Mouse (Mus musculus) hindbrain, postnatal 0 days (tissue): Measurements from ENCODE around the gene Sec14l3. TPM values are rescaled to one million over a fixed set of nuclear protein-coding genes. Genes with fewer than 3 reads are reported as not detected.

ENCODE experiments used
- ATAC-seq: fragments of 200-750 bp; cut with Nextera tagmentation; 2 replicates; pipeline ENCODE4 v1.8.0; 2017; ENCODE audit warnings: mild to moderate bottlenecking, moderate TSS enrichment, moderate library complexity
- DNase-seq: peaks from one replicate; pipeline ENCODE4 v3.0.0-alpha.2; 2015; ENCODE audit warnings: low spot score
- H3K27ac ChIP-seq: fragments of 300-500 bp; sonication (generic); 2 replicates; pipeline ENCODE4 v1.5.1; 2014; ENCODE audit warnings: mild to moderate bottlenecking
- H3K27me3 ChIP-seq: fragments of 300-500 bp; sonication (generic); 2 replicates; pipeline ENCODE4 v1.6.1; 2014; ENCODE audit warnings: low read length, mixed read lengths; ENCODE audit not compliant: insufficient read depth
- H3K36me3 ChIP-seq: fragments of 300-500 bp; sonication (generic); 2 replicates; pipeline ENCODE4 v1.6.1; 2014; ENCODE audit warnings: low read length, mixed read lengths; ENCODE audit not compliant: insufficient read depth
- H3K4me1 ChIP-seq: fragments of 300-500 bp; sonication (generic); 2 replicates; pipeline ENCODE4 v1.6.1; 2014; ENCODE audit warnings: antibody characterized with exemption, low read length, mixed read lengths; ENCODE audit not compliant: insufficient read depth
- H3K4me2 ChIP-seq: fragments of 300-500 bp; sonication (generic); 2 replicates; pipeline ENCODE4 v1.6.1; 2014; ENCODE audit warnings: low read depth, mild to moderate bottlenecking, low read length, moderate library complexity, mixed read lengths
- H3K4me3 ChIP-seq: fragments of 300-500 bp; sonication (generic); 2 replicates; pipeline ENCODE4 v1.5.1; 2014; ENCODE audit warnings: low read length
- H3K9ac ChIP-seq: fragments of 300-500 bp; sonication (generic); replicated peaks from 2 replicates; pipeline ENCODE4 v1.6.1; 2014; ENCODE audit warnings: mild to moderate bottlenecking, low read length, moderate library complexity, mixed read lengths
- H3K9me3 ChIP-seq: fragments of 300-500 bp; sonication (generic); 2 replicates; pipeline ENCODE4 v1.6.1; 2016; ENCODE audit warnings: low read length, mixed read lengths
- CTCF ChIP-seq: IDR thresholded peaks from 2 replicates; pipeline ENCODE4 v1.5.1; 2016; ENCODE audit warnings: antibody characterized with exemption, control low read depth, low read depth
- WGBS: fragments of 180-500 bp; shearing (Covaris S2); extraction: QIAGEN DNeasy Blood & Tissue Kit; methylation state at CpG from one replicate; pipeline ENCODE4 v1.1.7; 2014; 5-methylcytosine and 5-hydroxymethylcytosine counted together
- polyA plus RNA-seq: library from polyadenylated mRNA; unstranded; fragments of >200 nt; fragmentation: Nextera tagmentation; extraction: Ambion mirVana; gene quantifications from 2 replicates; pipeline ENCODE4 v1.2.1, GENCODE M21; 2015
- total RNA-seq: library from RNA; depleted of rRNA; stranded (reverse); fragments of >200 nt; gene quantifications from 2 replicates; pipeline ENCODE4 v1.2.3, GENCODE M21; 2014

Gene Sec14l3
- total and polyA plus RNA-seq, 2 experiments from 2014 or later, result 1.6 to 1.8 TPM

DNA sequence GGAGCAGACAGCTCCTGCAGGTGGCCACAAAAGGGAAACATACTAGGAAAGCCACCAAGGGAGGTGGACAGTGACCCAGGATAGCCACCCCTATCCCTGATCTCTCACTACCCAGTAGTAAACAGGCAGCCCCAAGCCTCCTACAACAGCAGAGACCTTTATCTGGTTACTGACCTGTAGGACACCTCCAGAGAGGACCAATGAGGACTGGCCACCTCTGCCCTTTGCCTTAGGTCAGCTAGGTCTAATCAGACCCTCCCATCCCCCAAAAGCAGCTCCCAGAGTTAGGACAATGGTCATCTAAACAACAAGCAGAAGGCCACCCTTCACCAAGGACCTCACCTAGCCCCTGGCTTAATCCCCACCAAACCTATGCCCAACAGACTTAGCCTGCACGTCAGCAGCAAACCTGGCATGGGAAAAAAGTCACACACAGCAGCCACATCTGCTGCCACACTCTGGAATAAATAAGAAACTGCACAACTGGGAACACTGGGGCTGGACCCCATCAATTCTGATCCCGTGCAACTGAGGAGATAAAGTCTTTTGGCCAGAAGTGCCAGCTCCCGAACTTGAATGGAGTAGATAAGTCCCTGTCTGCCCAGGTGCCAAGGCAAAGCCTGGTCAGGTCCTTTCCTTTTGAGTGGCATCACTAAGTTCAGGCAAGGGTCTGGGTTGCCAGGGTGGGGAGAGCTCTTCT is 52.9 kb downstream of the Sec14l3 start:
- peak overlapping the region; percentile 63 for H3K4me3 ChIP-seq
- peak overlapping the region; percentile 79 for H3K4me2 ChIP-seq
- H3K4me1 ChIP-seq, result peaks cover 25% of the 10 kb centered on the region
- peak overlapping the region; percentile 82 for H3K9ac ChIP-seq
- H3K9me3 ChIP-seq, result no peaks in the 10 kb centered on the region
- H3K36me3 ChIP-seq, result no peaks in the 10 kb centered on the region
- WGBS, result 12% methylated on average over 3 of the region's 3 CpGs
- peak; percentile 50 for DNase-seq
- H3K27me3 ChIP-seq, result no peaks in the 10 kb centered on the region
- peak overlapping the region; percentile 89; the same call in 1 of the 2 replicates for H3K27ac ChIP-seq
- peak; percentile 49 for TF ChIP-seq CTCF
- peak; percentile 43 for ATAC-seq

DNA sequence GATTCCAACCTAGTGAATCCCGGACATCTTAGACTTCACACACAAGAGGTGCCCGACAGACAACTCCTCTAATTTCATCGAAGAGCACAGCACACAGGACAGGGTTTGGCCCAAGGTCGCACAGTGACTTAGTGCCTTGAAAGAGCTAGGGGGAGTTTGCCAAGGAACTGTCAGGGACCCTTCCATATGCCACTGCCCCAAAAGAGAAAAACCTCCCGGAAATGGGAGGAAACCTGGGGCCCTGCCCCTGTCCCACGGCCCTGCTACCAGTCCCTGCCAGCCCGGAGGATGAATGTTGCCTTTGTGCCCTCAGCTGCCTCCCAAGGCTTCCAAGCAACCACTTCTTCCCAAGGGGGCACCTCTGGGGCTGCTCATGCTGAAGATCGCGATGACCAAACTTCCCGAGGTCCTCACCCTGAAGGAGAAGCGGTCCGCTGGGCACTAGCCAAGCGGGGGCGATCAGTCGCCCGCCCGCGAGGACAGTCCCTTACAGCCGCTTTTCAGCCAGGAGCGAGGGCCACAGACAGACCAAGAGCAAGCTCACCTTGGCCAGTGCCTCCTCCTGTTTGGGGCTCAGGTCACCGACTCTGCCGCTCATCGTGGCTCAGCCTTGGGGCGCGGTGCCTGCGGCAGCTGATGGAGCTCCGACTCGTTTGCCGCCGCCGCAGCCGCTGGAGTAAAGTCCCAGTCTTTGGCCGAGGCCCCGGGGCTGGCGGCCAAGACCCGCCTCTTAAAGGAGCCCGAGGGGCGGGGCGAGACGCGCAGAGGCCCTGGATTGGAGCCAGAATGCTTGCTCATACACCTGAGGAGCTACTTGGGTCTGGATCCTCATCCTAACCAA is 53.7 kb downstream of the Sec14l3 start:
- Histone ChIP-seq H3K27me3 (no peaks in the 10 kb centered on the region), H3K9ac (peak overlapping the region; percentile 82), H3K4me1 (peaks cover 25% of the 10 kb centered on the region), H3K9me3 (no peaks in the 10 kb centered on the region), H3K36me3 (no peaks in the 10 kb centered on the region), H3K4me3 (peak overlapping the region; percentile 63), H3K4me2 (peak overlapping the region; percentile 79), H3K27ac (peak overlapping the region; percentile 89)
- TF ChIP-seq CTCF, result no peak
- 2% methylated on average over 41 of the region's 41 CpGs for WGBS
- DNase-seq (peak; percentile 89), ATAC-seq (peak; percentile 78)

DNA sequence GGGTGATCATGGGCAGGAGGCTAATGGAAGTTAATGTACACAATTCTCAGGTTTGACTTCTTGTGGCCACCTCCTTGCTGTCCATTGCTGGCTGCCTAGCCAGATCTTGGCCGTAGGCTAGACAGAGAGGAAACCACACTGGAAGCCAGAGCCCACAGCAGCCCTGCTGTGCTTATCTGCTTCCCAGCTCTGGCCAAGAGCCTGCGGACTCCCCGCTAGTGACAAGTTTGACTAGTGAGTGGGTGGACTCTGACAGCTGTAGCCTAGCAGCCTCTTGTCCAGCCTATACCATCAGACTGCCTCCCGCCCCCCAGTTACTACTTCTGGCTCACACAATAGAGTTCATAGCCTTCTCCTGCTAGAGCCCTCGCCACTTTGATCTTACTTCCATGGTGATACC is 55.0 kb downstream of the Sec14l3 start:
- ATAC-seq (no peak), DNase-seq (no peak)
- Histone ChIP-seq H3K27ac (no peak overlapping the region), H3K27me3 (no peaks in the 10 kb centered on the region), H3K4me3 (no peak overlapping the region), H3K9me3 (0 out of 2 replicates have a peak, but pooled peaks cover 2% of the 10 kb centered on the region), H3K36me3 (no peaks in the 10 kb centered on the region), H3K4me2 (no peak overlapping the region), H3K4me1 (peaks cover 25% of the 10 kb centered on the region), H3K9ac (no peak overlapping the region)
- 55% methylated on average over 5 of the region's 5 CpGs for WGBS
- no peak for TF ChIP-seq CTCF

DNA sequence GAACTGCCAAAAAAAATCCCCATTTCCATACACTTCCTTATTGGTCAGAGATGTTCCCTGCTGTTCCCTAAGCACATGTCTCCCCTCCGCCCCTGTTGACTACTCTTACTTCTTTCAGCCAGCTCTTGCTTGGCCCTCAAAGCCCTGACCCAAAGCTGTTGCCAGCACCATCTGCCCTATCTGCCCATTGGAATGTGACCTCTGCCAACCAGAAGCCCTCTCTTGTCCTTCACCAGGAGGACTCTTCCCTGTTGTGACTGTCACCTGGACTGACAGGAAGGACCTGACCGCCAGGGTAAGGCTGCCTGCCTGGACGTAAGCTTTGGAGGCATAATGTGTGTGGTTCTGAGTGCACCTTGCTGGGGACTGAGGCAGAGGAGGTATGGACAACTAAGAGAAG is 57.0 kb downstream of the Sec14l3 start:
- no peak for ATAC-seq
- H3K4me2 ChIP-seq, result no peak overlapping the region
- no peaks in the 10 kb centered on the region for H3K27me3 ChIP-seq
- WGBS, result 86% methylated on average over 3 of the region's 3 CpGs
- no peak for TF ChIP-seq CTCF
- H3K4me1 ChIP-seq, result peaks cover 25% of the 10 kb centered on the region
- no peak overlapping the region for H3K4me3 ChIP-seq
- H3K9me3 ChIP-seq, result peaks cover 3% of the 10 kb centered on the region; the same call in 1 of the 2 replicates
- no peak for DNase-seq
- H3K27ac ChIP-seq, result no peak overlapping the region
- no peaks in the 10 kb centered on the region for H3K36me3 ChIP-seq
- H3K9ac ChIP-seq, result no peak overlapping the region

DNA sequence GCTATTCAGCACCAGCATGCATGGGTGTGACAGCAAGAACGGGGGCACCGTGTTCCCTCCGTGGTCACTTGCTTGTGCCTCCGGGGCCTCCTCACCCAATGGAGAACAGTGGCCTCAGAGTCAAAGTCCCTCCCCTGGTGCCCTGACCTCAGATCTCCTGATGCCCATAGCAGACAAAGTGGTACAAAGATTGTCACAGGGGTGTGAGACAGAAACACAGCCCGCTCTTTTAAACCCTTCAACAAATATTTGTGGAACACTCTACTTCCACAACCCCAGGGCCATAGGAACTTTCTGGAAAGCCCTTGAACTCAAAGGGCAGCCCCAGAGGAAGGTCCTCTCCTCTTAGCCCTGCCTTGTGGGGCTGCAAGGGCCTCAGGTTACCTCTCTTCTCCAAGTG is 57.6 kb downstream of the Sec14l3 start:
- Histone ChIP-seq H3K4me2 (no peak overlapping the region), H3K27ac (no peak overlapping the region), H3K4me1 (peaks cover 20% of the 10 kb centered on the region), H3K9me3 (peaks cover 3% of the 10 kb centered on the region; the same call in 1 of the 2 replicates), H3K36me3 (no peaks in the 10 kb centered on the region), H3K9ac (no peak overlapping the region), H3K27me3 (no peaks in the 10 kb centered on the region), H3K4me3 (no peak overlapping the region)
- no peak for DNase-seq
- no peak for TF ChIP-seq CTCF
- 69% methylated on average over 5 of the region's 5 CpGs for WGBS
- ATAC-seq, result no peak

DNA sequence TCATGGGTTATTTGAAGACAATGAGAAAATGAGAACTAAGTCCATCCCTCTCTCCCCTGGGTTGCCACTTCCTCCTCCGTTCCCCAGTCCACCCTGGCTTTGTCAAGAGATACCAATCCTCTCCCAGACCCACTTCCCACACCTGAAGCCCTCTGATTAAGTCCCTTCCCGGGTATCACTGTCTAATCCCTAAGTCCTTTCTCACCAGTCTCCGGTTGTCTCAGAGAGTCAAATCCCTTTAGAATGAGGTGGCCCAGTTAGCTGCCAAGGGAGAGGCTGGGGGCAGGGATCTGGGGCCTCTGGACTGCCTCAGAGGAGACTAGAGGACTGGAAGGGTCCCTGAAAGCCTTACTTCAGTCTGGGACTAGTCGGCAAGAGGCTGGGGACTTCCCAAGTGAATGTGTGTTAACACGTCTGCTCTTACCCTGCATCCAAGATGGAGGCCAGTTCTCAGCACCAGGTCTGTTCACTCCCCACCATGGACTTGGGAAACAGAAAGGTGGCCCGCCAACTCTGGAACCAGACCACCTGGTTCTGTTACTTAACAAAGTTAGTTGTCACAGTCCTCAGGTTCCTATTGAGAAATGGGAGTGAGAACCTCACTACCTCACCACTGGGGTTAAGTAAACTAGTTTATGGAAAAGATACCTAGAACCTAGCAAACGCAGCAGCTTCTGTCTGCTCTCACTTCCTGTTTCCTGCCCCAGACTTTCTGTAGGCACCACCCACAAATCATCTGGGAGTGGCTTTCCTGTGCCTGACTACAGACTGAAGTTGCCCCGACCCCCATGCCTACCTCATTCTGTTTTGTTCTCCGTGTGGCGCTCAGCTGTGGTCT is 58.3 kb downstream of the Sec14l3 start, which contains the start of gene Sec14l2:
Gene Sec14l2, minus strand, starts transcription at position 674 of the 838 bp plus-strand sequence.
- WGBS, result 80% methylated on average over 10 of the region's 10 CpGs
- no peak for TF ChIP-seq CTCF
- no peak for ATAC-seq

More for the DNA sequence above, 58.3 kb downstream of the Sec14l3 start, which contains the start of gene Sec14l2:
- Histone ChIP-seq H3K27ac (no peak within 1 kb of the TSS), H3K9me3 (peaks cover 3% of the 10 kb centered on the region; the same call in 1 of the 2 replicates), H3K4me3 (no peak within 1 kb of the TSS), H3K27me3 (no peaks in the 10 kb centered on the region), H3K4me1 (peaks cover 14% of the 10 kb centered on the region; the same call in 1 of the 2 replicates), H3K9ac (no peak within 1 kb of the TSS), H3K4me2 (no peak within 1 kb of the TSS), H3K36me3 (no peaks in the 10 kb centered on the region)
- no peak for DNase-seq
